Mouse (Mus musculus): ENCODE data around the gene Olfr1252.

Olfr1252 gene

GRCm38 (mm10) chr2:89724912-89725311 is at the start of gene Olfr1252:
TSS of gene Olfr1252 (minus strand) at chr2:89725012.
- DNase-seq (ENCODE audit: low spot score), result no peak

DNA sequence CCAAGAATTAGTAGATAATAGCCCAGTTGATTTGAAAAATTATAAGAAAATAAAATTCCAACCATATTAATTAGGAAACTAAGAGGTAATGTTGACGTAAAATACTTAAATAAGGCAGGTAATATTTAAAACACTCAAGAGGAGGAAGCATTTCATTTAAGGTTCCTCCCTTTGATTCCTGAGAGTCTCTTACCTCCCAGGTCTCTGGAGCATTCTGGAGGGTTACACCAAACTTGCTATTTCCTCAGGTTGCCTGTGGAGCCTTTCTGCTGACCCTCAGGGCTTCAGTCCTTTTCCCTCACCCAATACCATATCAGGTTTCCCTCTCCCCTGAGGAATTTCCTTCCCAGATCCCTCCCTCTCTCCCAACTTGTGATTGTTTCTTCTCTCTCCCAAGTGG is 32.2 kb upstream of the Olfr1252 start, which contains the start of gene Olfr1253:
Olfr1253 (minus strand) TSS at position 101 of the 400 bp plus-strand sequence.
- DNase-seq (ENCODE audit: low spot score), result no peak

DNA sequence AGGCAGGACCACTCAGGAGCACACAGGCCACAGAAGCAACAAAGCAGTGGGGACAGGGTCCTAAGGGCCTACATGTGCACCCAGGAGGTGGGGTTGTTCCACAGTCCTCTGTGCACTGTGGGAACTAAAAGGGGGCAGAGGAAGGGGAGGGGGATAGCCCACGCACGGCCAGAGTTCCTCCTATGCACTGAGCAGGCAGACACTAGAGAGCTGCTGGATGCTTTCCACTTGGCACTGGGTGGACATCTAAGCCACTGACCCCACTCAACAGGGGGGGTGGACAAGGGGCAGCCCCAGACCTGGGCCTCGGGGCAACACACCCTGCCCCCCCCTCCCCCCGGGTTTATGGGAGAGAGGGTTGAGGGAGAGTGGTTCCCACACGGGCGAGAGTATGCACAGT is 32.8 kb downstream of the Olfr1252 start:
- no peak for DNase-seq (ENCODE audit: low spot score)

- no peak for DNase-seq (ENCODE audit: low spot score)
These were observed 53.0 kb downstream of the Olfr1252 start, which contains the start of gene Olfr1251 for GRCm38 (mm10) chr2:89671836-89672235. TSS of gene Olfr1251 (minus strand) at chr2:89671936.
